Mouse (Mus musculus): ENCODE results near the gene Dip2b.
A peak's percentile ranks its signal among the peaks of the same experiment; 100 is the strongest.

Gene Dip2b

GRCm38 (mm10) chr15:100038470-100038971 is at the start of gene Dip2b:
TSS of gene Dip2b (plus strand) at chr15:100038664.
- DNase-seq, result peak; percentile 100

- no peak for DNase-seq
Measured at GRCm38 (mm10) chr15:99993100-99993499, 45.4 kb upstream of the Dip2b start.

GRCm38 (mm10) chr15:99997114-99997804 is 41.2 kb upstream of the Dip2b start:
- no peak for DNase-seq

GRCm38 (mm10) chr15:99999390-99999789 is 39.1 kb upstream of the Dip2b start:
- DNase-seq, result no peak

- no peak for DNase-seq
Measured at GRCm38 (mm10) chr15:100004677-100005273, 33.7 kb upstream of the Dip2b start.

- DNase-seq, result no peak
Measured at GRCm38 (mm10) chr15:100006180-100006579, 32.3 kb upstream of the Dip2b start.

- DNase-seq, result no peak
Measured at GRCm38 (mm10) chr15:100018280-100018899, 20.1 kb upstream of the Dip2b start.

GRCm38 (mm10) chr15:100021175-100021574 is 17.3 kb upstream of the Dip2b start:
- no peak for DNase-seq

- DNase-seq, result peak; percentile 50
Measured at GRCm38 (mm10) chr15:100022923-100023322, 15.5 kb upstream of the Dip2b start.

GRCm38 (mm10) chr15:100025076-100025834 is 13.2 kb upstream of the Dip2b start:
- DNase-seq, result no peak

GRCm38 (mm10) chr15:100028133-100028532 is 10.3 kb upstream of the Dip2b start:
- no peak for DNase-seq

GRCm38 (mm10) chr15:100029497-100029896 is 9.0 kb upstream of the Dip2b start:
- DNase-seq, result no peak

GRCm38 (mm10) chr15:100029900-100030299 is 8.6 kb upstream of the Dip2b start:
- no peak for DNase-seq

GRCm38 (mm10) chr15:100032546-100032945 is 5.9 kb upstream of the Dip2b start:
- no peak for DNase-seq

GRCm38 (mm10) chr15:100039001-100039701 is 687 bp downstream of the Dip2b start:
- DNase-seq, result peak; percentile 76

GRCm38 (mm10) chr15:100040541-100041266 is 2.2 kb downstream of the Dip2b start:
- peak; percentile 37 for DNase-seq

- no peak for DNase-seq
Measured at GRCm38 (mm10) chr15:100041267-100042047, 3.0 kb downstream of the Dip2b start.

GRCm38 (mm10) chr15:100042048-100042400 is 3.6 kb downstream of the Dip2b start:
- no peak for DNase-seq

GRCm38 (mm10) chr15:100045576-100045975 is 7.1 kb downstream of the Dip2b start:
- DNase-seq, result no peak

GRCm38 (mm10) chr15:100049496-100050087 is 11.1 kb downstream of the Dip2b start:
- no peak for DNase-seq

GRCm38 (mm10) chr15:100050940-100051339 is 12.5 kb downstream of the Dip2b start:
- DNase-seq, result no peak

All from thymus, postnatal 4 days (tissue).